Comparison of ENCODE assay signal across 11 mouse cellular contexts in the genomic region with DNA sequence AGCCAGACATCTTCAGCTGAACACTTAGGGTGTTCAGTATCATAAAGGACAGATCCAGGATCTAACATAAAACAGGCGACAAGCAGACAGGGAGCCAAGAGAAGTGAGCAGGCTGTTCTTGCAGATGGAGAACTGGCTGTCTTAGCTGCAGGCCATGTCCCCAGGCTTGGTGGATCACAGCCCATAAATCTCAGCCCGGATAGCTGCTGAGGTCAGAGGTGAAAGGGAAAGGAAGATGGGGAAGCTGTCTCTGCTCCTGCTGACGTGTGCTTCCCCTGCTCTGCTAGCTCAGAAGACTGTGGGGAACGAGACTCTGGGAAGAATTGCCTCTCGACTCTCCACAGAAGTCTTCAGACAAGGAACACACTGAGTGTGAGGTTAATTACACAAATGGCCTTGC.
DNase-seq lines count a peak whose midpoint lies in the region; ATAC-seq and TF ChIP-seq lines count a peak whose summit lies in the region.
"Had no signal": no experiment of that assay in that cellular context is flagged by ENCODE, and none has a peak within 500 bp of the region (broad histone marks: within the 10 kb centered on the region; RNA-seq: fewer than 3 reads in every experiment).

No protein-coding gene starts in this region.

- H3K4me2 ChIP-seq in kidney, postnatal 0 days (ENCODE audit: low read length) = no peak overlapping the region
- no peak overlapping the region for H3K4me2 ChIP-seq in midbrain, postnatal 0 days (ENCODE audit: low read depth, low read length, poor library complexity, severe bottlenecking)

- H3K9me3 ChIP-seq in kidney, postnatal 0 days (replicated peaks; ENCODE audit: low read length) = no peaks in the 10 kb centered on the region
- no peaks in the 10 kb centered on the region for H3K9me3 ChIP-seq in midbrain, postnatal 0 days (ENCODE audit: low read length)

- no peaks in the 10 kb centered on the region for H3K27me3 ChIP-seq in kidney, postnatal 0 days (ENCODE audit: insufficient read depth, low read length)
- H3K27me3 ChIP-seq in midbrain, postnatal 0 days (ENCODE audit: insufficient read depth, low read length) = no peaks in the 10 kb centered on the region
- H3K27me3 ChIP-seq: megakaryocyte, embryonic 14.5 days had no signal

- DNase-seq in gastrocnemius, adult 18-20 months (ENCODE audit: low spot score) = peak; percentile 70
- no peak for DNase-seq in gastrocnemius, postnatal 10 days
- DNase-seq in embryo, embryonic 10 days (ENCODE audit: low spot score) = peak; percentile 68
- DNase-seq in kidney, postnatal 0 days (ENCODE audit: low spot score) = peak; percentile 84
- peak; percentile 60 for DNase-seq in lung, postnatal 25 days (ENCODE audit: low spot score)
- DNase-seq in midbrain, postnatal 0 days (ENCODE audit: low spot score) = no peak
- no peak for DNase-seq in cerebellum, adult 11 months
- DNase-seq: cerebellum, adult 18-20 months had no signal

- no peaks in the 10 kb centered on the region for H3K36me3 ChIP-seq in kidney, postnatal 0 days (ENCODE audit: insufficient read depth, low read length)
- H3K36me3 ChIP-seq in midbrain, postnatal 0 days (ENCODE audit: insufficient read depth, low read length) = no peaks in the 10 kb centered on the region

- H3K4me3 ChIP-seq in kidney, postnatal 0 days (replicated peaks; ENCODE audit: low read depth, low read length) = no peak overlapping the region
- H3K4me3 ChIP-seq in midbrain, postnatal 0 days (ENCODE audit: low read depth, low read length) = no peak overlapping the region
- H3K4me3 ChIP-seq: erythroblast, embryonic 14.5 days; megakaryocyte, embryonic 14.5 days had no signal

- no peak for TF ChIP-seq CTCF in kidney, postnatal 0 days (IDR thresholded peaks at IDR 0.05; ENCODE audit: low read depth)
- no peak for TF ChIP-seq CTCF in midbrain, postnatal 0 days (IDR thresholded peaks at IDR 0.05)

- 11% methylated on average over 5 of the region's 5 CpGs for WGBS in kidney, postnatal 0 days
- WGBS in midbrain, postnatal 0 days = 62% methylated on average over 5 of the region's 5 CpGs

- ATAC-seq in kidney, postnatal 0 days (replicated peaks; ENCODE audit: low FRiP score, low read depth) = peak; percentile 73
- ATAC-seq in midbrain, postnatal 0 days (ENCODE audit: low FRiP score) = no peak
- no peak for ATAC-seq in activated CD4-positive, CD25-positive, alpha-beta regulatory T cell, adult 4 months

- H3K27ac ChIP-seq in kidney, postnatal 0 days = peak overlapping the region; percentile 52
- no peak overlapping the region for H3K27ac ChIP-seq in midbrain, postnatal 0 days (ENCODE audit: low read depth, low read length)

- H3K9ac ChIP-seq in kidney, postnatal 0 days (ENCODE audit: low read depth, low read length) = no peak overlapping the region
- no peak overlapping the region for H3K9ac ChIP-seq in midbrain, postnatal 0 days (replicated peaks; ENCODE audit: low read length, poor library complexity, severe bottlenecking)

- no peaks in the 10 kb centered on the region for H3K4me1 ChIP-seq in kidney, postnatal 0 days (replicated peaks; ENCODE audit: insufficient read depth, low read length)
- H3K4me1 ChIP-seq in midbrain, postnatal 0 days (ENCODE audit: insufficient read depth, low read length) = peaks cover 5% of the 10 kb centered on the region; the same call in 1 of the 2 replicates
- H3K4me1 ChIP-seq: megakaryocyte, embryonic 14.5 days had no signal

Comparison
In these comparisons a context has a peak if more than half of its experiments do, and no peak if none do; other contexts are left out.
1. DNase-seq: peak in gastrocnemius, adult 18-20 months (single experiment), embryo, embryonic 10 days (single experiment), kidney, postnatal 0 days (single experiment) and lung, postnatal 25 days (single experiment); none in gastrocnemius, postnatal 10 days (single experiment), midbrain, postnatal 0 days (single experiment) and cerebellum, adult 11 months (single experiment).